Mouse (Mus musculus): ENCODE data around the gene Fxyd7.

- TF ChIP-seq TAL1 (IDR thresholded peaks at IDR 0.05; ENCODE audit: low read length): no peak
- no peak for TF ChIP-seq GATA1 (IDR thresholded peaks at IDR 0.05; ENCODE audit: low read length)
These were observed 16.5 kb downstream of the Fxyd7 start for GRCm38 (mm10) chr7:31034789-31035188.
